Mouse (Mus musculus) midbrain, embryonic 12.5 days (tissue): Measurements from ENCODE around the gene Irf7. TPM values are rescaled to one million over a fixed set of nuclear protein-coding genes. Genes with fewer than 3 reads are reported as not detected.
"Not testable (repeated sequence)": the region's sequence is repeated elsewhere in the genome, so short reads cannot be mapped to it uniquely, and the experiment has no call there.

Source experiments
- ATAC-seq: fragments of 200-750 bp; cut with Nextera tagmentation; 2 replicates; pipeline ENCODE4 v1.8.0; 2017; ENCODE audit warnings: low read depth, moderate TSS enrichment, moderate library complexity; ENCODE audit not compliant: low FRiP score
- H3K27ac ChIP-seq: fragments of 300-500 bp; sonication (generic); replicated peaks from 2 replicates; pipeline ENCODE4 v1.5.1; 2016; ENCODE audit warnings: mild to moderate bottlenecking
- H3K27me3 ChIP-seq: fragments of 300-500 bp; sonication (generic); 2 replicates; pipeline ENCODE4 v1.6.1; 2016; ENCODE audit warnings: mild to moderate bottlenecking
- H3K36me3 ChIP-seq: fragments of 300-500 bp; sonication (generic); 2 replicates; pipeline ENCODE4 v1.6.1; 2016
- H3K4me1 ChIP-seq: fragments of 300-500 bp; sonication (generic); 2 replicates; pipeline ENCODE4 v1.6.1; 2016
- H3K4me2 ChIP-seq: fragments of 300-500 bp; sonication (generic); replicated peaks from 2 replicates; pipeline ENCODE4 v1.6.1; 2016; ENCODE audit warnings: mild to moderate bottlenecking, moderate library complexity
- H3K4me3 ChIP-seq: fragments of 300-500 bp; sonication (generic); 2 replicates; pipeline ENCODE4 v1.5.1; 2016; ENCODE audit warnings: mild to moderate bottlenecking
- H3K9ac ChIP-seq: fragments of 300-500 bp; sonication (generic); replicated peaks from 2 replicates; pipeline ENCODE4 v1.6.1; 2016; ENCODE audit warnings: mild to moderate bottlenecking, moderate library complexity
- H3K9me3 ChIP-seq: fragments of 300-500 bp; sonication (generic); 2 replicates; pipeline ENCODE4 v1.6.1; 2016; ENCODE audit warnings: mild to moderate bottlenecking
- WGBS: fragments of 180-500 bp; shearing (Covaris S2); methylation state at CpG from one replicate; pipeline ENCODE4 v1.1.7; 2016; 5-methylcytosine and 5-hydroxymethylcytosine counted together
- polyA plus RNA-seq: library from polyadenylated mRNA; unstranded; fragments of >200 nt; fragmentation: Nextera tagmentation; extraction: Ambion mirVana; gene quantifications from 2 replicates; pipeline ENCODE4 v1.2.1, GENCODE M21; 2016

The Irf7 gene
- polyA plus RNA-seq, 1 experiment from 2014 or later: 0.84 TPM

DNA sequence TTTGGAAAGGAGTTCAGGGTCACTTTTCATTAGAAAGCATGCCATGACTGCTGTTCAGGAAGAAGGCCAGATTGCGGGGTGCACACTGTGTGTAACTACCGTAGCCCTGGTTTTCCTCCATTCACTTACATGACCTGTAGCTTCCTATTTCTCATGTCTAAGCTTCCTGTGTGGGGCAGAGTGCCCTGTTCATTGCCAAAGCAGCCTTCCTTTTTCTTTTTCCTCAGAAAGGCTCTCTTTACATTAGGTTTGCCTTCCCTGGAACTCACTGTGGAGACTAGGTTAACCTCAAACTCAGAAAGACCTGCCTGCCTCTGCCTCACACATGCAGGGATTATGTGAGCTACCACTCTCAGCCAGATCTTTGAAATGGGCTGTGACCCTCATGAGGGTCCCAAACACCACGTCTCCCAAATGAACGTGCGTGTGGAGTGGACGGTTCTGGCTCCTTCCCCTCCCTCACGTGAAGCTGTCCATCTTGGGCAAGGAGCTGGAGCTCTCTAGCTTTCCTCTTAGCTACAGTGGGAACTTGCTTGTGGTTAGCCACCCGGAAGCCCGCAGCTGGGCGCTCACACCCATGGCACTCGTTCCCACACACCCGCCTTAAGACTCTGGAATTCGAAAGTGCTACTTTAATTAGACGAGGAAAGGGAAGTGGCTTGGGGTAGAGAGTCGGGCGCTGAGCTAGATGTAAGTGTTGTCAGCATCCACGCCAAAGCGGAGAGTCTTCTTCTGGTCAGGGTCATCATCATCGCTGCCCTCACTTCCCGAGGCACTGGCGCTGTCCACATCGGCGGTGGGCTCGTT lies 2.4 kb upstream of the Irf7 start:
- H3K4me3 ChIP-seq: no peak overlapping the region

DNA sequence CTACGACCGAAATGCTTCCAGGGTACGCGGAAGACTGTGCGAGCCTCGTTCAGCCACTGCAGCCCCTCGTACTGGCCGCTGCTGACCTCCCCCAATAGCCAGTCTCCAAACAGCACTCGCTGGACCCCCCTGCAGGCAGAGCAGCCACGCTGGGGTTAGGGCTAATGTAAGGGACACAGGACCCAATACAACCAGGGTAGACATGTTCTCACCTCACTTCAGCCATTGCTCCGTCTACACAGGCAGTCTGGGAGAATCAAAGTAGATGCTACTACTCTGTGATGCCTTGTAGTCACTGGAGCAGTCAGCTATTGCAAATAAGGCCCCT lies 906 bp downstream of the Irf7 start:
- H3K4me3 ChIP-seq: no peak overlapping the region
- H3K27me3 ChIP-seq: 0 out of 2 replicates have a peak, but pooled peaks cover 3% of the 10 kb centered on the region
- H3K4me1 ChIP-seq: peaks cover 9% of the 10 kb centered on the region; the same call in 1 of the 2 replicates
- WGBS: 40% methylated on average over 11 of the region's 11 CpGs
- peaks cover 43% of the 10 kb centered on the region for H3K36me3 ChIP-seq
- no peak overlapping the region; the same call in 1 of the 2 replicates for H3K4me2 ChIP-seq
- H3K9me3 ChIP-seq: no peaks in the 10 kb centered on the region
- no peak for ATAC-seq
- H3K9ac ChIP-seq: no peak overlapping the region
- no peak overlapping the region for H3K27ac ChIP-seq

More for the DNA sequence above, 2.4 kb upstream of the Irf7 start:
- Histone ChIP-seq H3K27me3 (0 out of 2 replicates have a peak, but pooled peaks cover 3% of the 10 kb centered on the region), H3K27ac (no peak overlapping the region), H3K9ac (no peak overlapping the region), H3K9me3 (no peaks in the 10 kb centered on the region), H3K4me1 (peaks cover 9% of the 10 kb centered on the region; the same call in 1 of the 2 replicates), H3K4me2 (no peak overlapping the region), H3K36me3 (peaks cover 10% of the 10 kb centered on the region)
- 84% methylated on average over 24 of the region's 24 CpGs for WGBS
- ATAC-seq: no peak

DNA sequence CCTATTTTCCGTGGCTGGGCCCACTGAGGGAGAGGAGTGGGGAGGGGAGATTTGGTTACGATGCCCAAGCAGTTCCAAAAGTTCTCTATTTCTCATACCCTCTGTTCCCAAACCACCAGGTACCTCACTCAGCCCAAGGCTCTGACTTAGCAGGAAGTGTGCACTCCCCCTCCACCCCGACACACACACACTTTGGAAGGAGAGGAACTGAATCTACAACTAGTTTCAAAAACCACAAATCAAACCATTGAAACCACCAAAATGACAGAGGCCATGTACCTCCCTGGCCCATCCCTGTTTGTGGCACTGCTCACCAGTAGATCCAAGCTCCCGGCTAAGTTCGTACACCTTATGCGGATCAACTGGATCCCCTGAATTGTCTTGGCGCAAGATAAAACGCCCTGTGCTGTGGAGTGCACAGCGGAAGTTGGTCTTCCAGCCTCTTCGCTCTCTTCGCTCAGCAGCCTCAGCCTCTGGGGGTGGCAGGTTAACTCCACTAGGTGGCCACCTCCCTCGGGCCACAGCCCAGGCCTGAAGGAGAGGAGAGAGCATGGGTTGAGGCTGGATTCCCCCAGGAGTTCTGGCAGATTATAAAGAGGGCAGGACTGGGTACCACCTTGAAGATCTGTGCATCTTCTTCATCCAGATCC lies 1.4 kb downstream of the Irf7 start:
- Histone ChIP-seq H3K36me3 (peaks cover 48% of the 10 kb centered on the region), H3K4me1 (peaks cover 9% of the 10 kb centered on the region; the same call in 1 of the 2 replicates), H3K27ac (no peak overlapping the region), H3K9ac (no peak overlapping the region), H3K4me2 (no peak overlapping the region), H3K27me3 (0 out of 2 replicates have a peak, but pooled peaks cover 3% of the 10 kb centered on the region), H3K4me3 (no peak overlapping the region), H3K9me3 (no peaks in the 10 kb centered on the region)
- WGBS: 37% methylated on average over 12 of the region's 12 CpGs
- ATAC-seq: peak; percentile 29; the same call in 1 of the 2 replicates

DNA sequence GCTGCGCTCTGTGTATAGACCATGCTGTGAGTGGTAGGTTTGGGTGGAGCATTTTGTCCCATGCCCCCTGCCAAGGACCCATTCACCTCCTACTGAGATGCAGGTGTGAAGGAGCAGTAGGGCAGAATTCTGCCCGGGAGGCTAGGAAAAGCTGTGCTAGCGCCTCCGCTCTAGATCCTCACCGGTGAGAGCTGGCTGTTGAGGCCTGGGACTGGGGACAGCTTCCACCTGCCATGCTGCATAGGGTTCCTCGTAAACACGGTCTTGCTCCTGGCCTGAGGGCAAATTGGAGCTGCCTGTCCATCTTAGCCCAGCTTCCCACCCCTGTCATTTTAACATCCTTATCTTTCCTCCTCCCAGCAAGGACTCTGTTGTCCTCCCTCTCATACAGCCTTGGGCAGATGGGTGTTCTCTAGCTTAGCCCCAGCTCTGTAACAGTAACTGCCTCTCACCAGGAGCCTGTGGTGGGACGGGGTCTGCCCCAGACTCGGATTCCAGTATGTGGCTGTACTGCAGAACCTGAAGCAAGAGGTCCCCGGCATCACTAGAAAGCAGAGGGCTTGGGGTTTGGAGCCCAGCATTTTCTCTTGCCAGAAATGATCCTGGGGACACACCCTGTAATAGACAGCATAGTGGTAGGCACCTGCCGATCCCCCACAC lies 2.1 kb downstream of the Irf7 start:
- no peak for ATAC-seq
- Histone ChIP-seq H3K4me3 (no peak overlapping the region), H3K4me2 (no peak overlapping the region), H3K9me3 (no peaks in the 10 kb centered on the region), H3K4me1 (peaks cover 9% of the 10 kb centered on the region; the same call in 1 of the 2 replicates), H3K27ac (no peak overlapping the region), H3K9ac (no peak overlapping the region), H3K36me3 (peaks cover 55% of the 10 kb centered on the region), H3K27me3 (0 out of 2 replicates have a peak, but pooled peaks cover 3% of the 10 kb centered on the region)
- WGBS: 76% methylated on average over 11 of the region's 11 CpGs

DNA sequence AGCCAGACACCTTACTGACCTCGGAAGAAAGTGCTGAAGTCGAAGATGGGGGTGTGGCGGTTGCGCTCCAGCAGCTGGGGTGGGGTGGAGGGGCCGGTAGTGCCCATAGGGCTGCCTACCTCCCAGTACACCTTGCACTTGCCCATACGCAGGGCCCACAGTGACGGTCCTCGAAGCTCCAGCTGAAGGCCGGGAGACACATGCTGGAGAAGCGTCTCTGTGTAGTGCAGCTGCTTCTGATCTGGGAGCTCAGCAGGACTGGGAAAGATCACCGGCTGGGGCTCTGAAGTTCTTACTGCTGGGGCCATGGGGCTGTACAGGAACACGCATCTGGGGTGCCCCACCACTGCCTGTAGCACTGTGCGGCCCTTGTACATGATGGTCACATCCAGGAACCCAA lies 2.6 kb downstream of the Irf7 start:
- Histone ChIP-seq H3K27me3 (0 out of 2 replicates have a peak, but pooled peaks cover 3% of the 10 kb centered on the region), H3K27ac (no peak overlapping the region), H3K4me1 (peaks cover 9% of the 10 kb centered on the region; the same call in 1 of the 2 replicates), H3K4me3 (no peak overlapping the region), H3K36me3 (peaks cover 60% of the 10 kb centered on the region), H3K9me3 (no peaks in the 10 kb centered on the region), H3K4me2 (no peak overlapping the region), H3K9ac (no peak overlapping the region)
- 86% methylated on average over 13 of the region's 13 CpGs for WGBS
- no peak for ATAC-seq

DNA sequence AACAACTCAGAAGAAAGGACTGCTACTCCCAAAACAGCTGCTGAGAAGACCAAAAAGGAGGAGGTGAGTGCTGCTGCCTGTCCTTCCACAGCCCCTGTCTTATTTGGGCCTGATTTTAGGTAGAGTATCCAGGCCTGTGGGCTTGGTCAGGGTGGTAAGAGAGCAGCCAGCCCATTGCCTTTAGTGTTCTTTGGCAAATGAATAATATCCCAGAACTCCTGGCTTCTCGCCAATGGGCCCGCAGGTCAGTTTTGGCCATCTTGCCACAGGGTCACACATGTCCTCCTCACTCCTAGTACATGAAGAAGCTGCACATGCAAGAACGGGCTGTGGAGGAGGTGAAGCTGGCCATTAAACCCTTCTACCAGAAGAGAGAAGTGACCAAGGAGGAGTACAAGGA lies 4.8 kb downstream of the Irf7 start:
- peaks cover 82% of the 10 kb centered on the region for H3K36me3 ChIP-seq
- ATAC-seq: no peak
- H3K9ac ChIP-seq: no peak overlapping the region
- H3K27ac ChIP-seq: no peak overlapping the region
- H3K4me3 ChIP-seq: no peak overlapping the region
- H3K4me2 ChIP-seq: no peak overlapping the region
- 0 out of 2 replicates have a peak, but pooled peaks cover 3% of the 10 kb centered on the region for H3K27me3 ChIP-seq
- WGBS: 89% methylated on average over 3 of the region's 3 CpGs
- no peaks in the 10 kb centered on the region for H3K9me3 ChIP-seq
- peaks cover 9% of the 10 kb centered on the region; the same call in 1 of the 2 replicates for H3K4me1 ChIP-seq

DNA sequence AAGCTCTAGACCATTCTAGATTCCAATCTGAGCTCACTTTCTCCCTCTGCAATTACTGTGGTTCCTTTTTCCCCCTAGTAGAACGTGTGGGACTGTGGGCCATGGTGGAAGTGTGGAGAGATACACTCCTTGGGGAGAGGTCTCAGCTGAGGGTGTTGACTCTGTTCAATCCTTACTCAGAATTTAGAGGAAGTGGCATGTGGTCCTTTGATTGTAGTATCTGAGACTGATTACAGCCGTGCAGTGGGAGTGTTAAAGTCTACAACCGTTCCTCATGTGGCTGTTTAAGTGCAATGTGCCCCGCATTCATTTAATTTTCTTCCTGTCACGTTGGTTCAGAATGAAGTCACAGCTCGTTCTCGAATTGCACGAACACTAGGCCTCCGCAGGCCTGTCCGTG lies 10.1 kb downstream of the Irf7 start:
- Histone ChIP-seq H3K4me2 (no peak overlapping the region), H3K27ac (no peak overlapping the region), H3K9me3 (no peaks in the 10 kb centered on the region), H3K36me3 (peaks cover 88% of the 10 kb centered on the region), H3K27me3 (no peaks in the 10 kb centered on the region), H3K4me3 (no peak overlapping the region), H3K4me1 (no peaks in the 10 kb centered on the region), H3K9ac (no peak overlapping the region)
- 91% methylated on average over 10 of the region's 10 CpGs for WGBS
- no peak for ATAC-seq

DNA sequence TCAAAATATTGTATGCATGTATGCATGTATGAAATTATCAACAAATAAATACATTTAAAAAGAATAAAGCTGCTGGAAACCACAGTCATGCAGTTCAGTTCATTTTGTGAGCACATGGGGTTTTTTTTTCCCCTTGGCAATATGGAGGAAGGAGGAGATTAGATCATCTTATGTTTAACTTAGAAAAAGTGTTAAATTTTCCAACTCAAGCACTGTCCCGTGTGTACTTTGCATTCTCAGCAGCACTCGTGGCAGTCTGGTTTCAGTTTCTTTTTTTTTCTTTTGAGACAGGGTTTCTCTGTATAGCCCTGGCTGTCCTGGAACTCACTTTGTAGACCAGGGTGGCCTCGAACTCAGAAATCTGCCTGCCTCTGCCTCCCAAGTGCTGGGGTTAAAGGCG lies 15.8 kb downstream of the Irf7 start:
- WGBS: over 99% methylated on average over 4 of the region's 4 CpGs
- not testable (repeated sequence) for H3K4me2 ChIP-seq, H3K4me3 ChIP-seq, H3K4me1 ChIP-seq, H3K27me3 ChIP-seq, H3K9ac ChIP-seq, H3K9me3 ChIP-seq, ATAC-seq, H3K27ac ChIP-seq
- H3K36me3 ChIP-seq: peaks cover 88% of the 10 kb centered on the region

DNA sequence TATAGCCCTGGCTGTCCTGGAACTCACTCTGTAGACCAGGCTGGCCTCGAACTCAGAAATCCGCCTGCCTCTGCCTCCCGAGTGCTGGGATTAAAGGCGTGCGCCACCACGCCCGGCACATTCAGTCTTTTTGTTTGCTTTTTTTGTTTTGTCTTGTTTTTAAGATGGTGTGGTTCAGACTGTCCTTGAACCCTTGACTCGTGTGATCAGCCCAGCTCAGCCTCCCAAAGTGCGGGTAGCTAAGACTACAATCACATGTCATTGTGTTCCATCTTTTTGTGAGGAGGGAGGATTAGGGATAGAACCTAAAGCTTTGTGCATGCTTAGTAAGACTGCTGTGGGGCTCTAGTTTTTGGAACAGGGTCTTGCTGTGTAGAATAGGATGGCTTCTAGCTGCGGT lies 34.7 kb downstream of the Irf7 start:
- Histone ChIP-seq H3K9ac (no peak overlapping the region), H3K27me3 (no peaks in the 10 kb centered on the region), H3K4me1 (peaks cover 16% of the 10 kb centered on the region), H3K4me3 (no peak overlapping the region), H3K9me3 (no peaks in the 10 kb centered on the region), H3K27ac (no peak overlapping the region), H3K36me3 (peaks cover 56% of the 10 kb centered on the region), H3K4me2 (no peak overlapping the region)
- no peak for ATAC-seq
- 94% methylated on average over 9 of the region's 10 CpGs for WGBS

DNA sequence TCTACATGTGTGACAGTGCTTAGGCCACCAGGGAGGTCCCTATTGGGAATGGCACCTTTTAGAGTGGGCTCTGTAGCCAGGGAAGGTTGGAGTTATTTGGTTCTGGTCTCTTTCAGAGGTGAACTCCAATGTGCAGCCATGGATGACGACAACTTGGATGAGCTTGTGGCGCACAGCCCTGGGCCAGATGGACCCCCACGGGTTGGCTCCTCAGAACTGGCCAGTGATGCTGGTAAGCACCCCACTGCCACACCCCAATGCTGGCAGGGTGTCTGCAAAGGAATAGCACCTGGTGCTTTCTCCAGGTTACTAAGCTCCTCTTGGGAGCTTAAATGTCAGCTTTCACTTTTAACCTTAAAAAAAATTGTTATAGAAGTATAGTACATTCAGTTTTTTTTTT lies 35.2 kb downstream of the Irf7 start:
- 94% methylated on average over 3 of the region's 3 CpGs for WGBS
- ATAC-seq: no peak
- H3K4me1 ChIP-seq: peaks cover 16% of the 10 kb centered on the region
- H3K4me3 ChIP-seq: no peak overlapping the region
- no peak overlapping the region for H3K27ac ChIP-seq
- H3K9me3 ChIP-seq: no peaks in the 10 kb centered on the region
- H3K36me3 ChIP-seq: peaks cover 54% of the 10 kb centered on the region
- H3K9ac ChIP-seq: no peak overlapping the region
- H3K27me3 ChIP-seq: no peaks in the 10 kb centered on the region
- no peak overlapping the region for H3K4me2 ChIP-seq

DNA sequence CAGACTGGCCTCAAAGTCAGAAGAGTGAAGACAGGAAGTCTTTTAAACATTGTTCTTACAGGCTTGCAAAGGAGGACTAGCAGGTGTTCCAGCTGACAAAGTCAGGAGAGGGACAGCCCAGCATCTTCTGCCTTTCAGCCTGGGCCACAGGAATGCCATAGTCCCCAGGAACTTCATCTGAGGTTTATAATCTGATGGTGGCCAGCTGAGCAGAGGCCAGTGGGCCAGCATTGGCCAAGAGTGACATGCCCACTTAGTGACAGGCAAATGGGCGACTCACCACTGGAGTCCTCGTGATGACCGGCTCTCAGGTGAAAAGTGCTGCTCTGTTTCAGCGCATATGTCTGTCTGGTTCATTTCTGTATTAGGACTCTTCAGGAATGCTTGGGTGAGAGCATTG lies 35.7 kb downstream of the Irf7 start:
- H3K4me3 ChIP-seq: no peak overlapping the region
- no peaks in the 10 kb centered on the region for H3K27me3 ChIP-seq
- H3K9me3 ChIP-seq: no peaks in the 10 kb centered on the region
- no peak overlapping the region for H3K27ac ChIP-seq
- ATAC-seq: no peak
- H3K4me1 ChIP-seq: peaks cover 16% of the 10 kb centered on the region
- WGBS: 96% methylated on average over 4 of the region's 4 CpGs
- H3K9ac ChIP-seq: no peak overlapping the region
- H3K36me3 ChIP-seq: peaks cover 49% of the 10 kb centered on the region
- H3K4me2 ChIP-seq: 0 out of 2 replicates have a peak overlapping the region, but pooled peaks have one; percentile 98

DNA sequence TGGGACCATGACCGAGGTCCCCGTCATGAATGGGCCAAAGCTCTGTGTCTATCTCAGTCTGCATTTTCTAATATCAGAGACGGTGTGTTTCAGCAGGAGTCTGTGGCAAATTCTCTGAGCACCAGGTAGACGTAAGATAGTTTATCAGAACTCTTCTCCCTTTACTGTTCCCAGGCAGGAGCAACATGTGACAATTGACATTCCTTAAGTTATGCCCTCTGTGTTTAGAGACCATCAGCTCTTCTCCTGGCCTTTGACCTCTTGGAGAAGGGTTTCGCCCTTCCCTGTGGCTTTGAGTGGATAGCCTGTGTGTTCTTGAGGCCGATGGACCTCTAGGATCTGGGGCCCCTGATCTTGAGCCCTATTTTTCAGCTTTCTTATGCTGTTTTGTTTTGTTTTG lies 36.6 kb downstream of the Irf7 start:
- ATAC-seq: no peak
- 64% methylated on average over 6 of the region's 6 CpGs for WGBS

More for the DNA sequence above, 36.6 kb downstream of the Irf7 start:
- H3K9me3 ChIP-seq: no peaks in the 10 kb centered on the region
- H3K9ac ChIP-seq: peak overlapping the region; percentile 95
- H3K4me2 ChIP-seq: peak overlapping the region; percentile 98
- H3K27ac ChIP-seq: no peak overlapping the region
- no peaks in the 10 kb centered on the region for H3K27me3 ChIP-seq
- H3K36me3 ChIP-seq: peaks cover 40% of the 10 kb centered on the region
- peaks cover 16% of the 10 kb centered on the region for H3K4me1 ChIP-seq
- H3K4me3 ChIP-seq: peak overlapping the region; percentile 87
